Mouse (Mus musculus) kidney, postnatal 0 days (tissue): ENCODE results near the gene Gm37240. TPM values are rescaled to one million over a fixed set of nuclear protein-coding genes. Genes with fewer than 3 reads are reported as not detected.
A peak's percentile ranks its signal among the peaks of the same experiment; 100 is the strongest.

Experiments
- ATAC-seq: fragments of 200-750 bp; cut with Nextera tagmentation; replicated peaks from 2 replicates; pipeline ENCODE4 v1.8.0; 2017; ENCODE audit warnings: low read depth, moderate number of reproducible peaks, moderate TSS enrichment, moderate library complexity; ENCODE audit not compliant: low FRiP score
- DNase-seq: peaks from one replicate; pipeline ENCODE4 v3.0.0-alpha.2; 2016; ENCODE audit warnings: low spot score
- H3K27ac ChIP-seq: fragments of 300-500 bp; sonication (generic); 2 replicates; pipeline ENCODE4 v1.5.1; 2014; ENCODE audit warnings: mild to moderate bottlenecking
- H3K27me3 ChIP-seq: fragments of 300-500 bp; sonication (generic); 2 replicates; pipeline ENCODE4 v1.6.1; 2014; ENCODE audit warnings: low read length, mixed read lengths; ENCODE audit not compliant: insufficient read depth
- H3K36me3 ChIP-seq: fragments of 300-500 bp; sonication (generic); 2 replicates; pipeline ENCODE4 v1.6.1; 2014; ENCODE audit warnings: low read length, mixed read lengths; ENCODE audit not compliant: insufficient read depth
- H3K4me1 ChIP-seq: fragments of 300-500 bp; sonication (generic); replicated peaks from 2 replicates; pipeline ENCODE4 v1.6.1; 2014; ENCODE audit warnings: antibody characterized with exemption, low read length, mixed read lengths; ENCODE audit not compliant: insufficient read depth
- H3K4me2 ChIP-seq: fragments of 300-500 bp; sonication (generic); 2 replicates; pipeline ENCODE4 v1.6.1; 2014; ENCODE audit warnings: mild to moderate bottlenecking, low read length, moderate library complexity, mixed read lengths
- H3K4me3 ChIP-seq: fragments of 300-500 bp; sonication (generic); replicated peaks from 2 replicates; pipeline ENCODE4 v1.5.1; 2014; ENCODE audit warnings: low read depth, low read length
- H3K9ac ChIP-seq: fragments of 300-500 bp; sonication (generic); 2 replicates; pipeline ENCODE4 v1.6.1; 2014; ENCODE audit warnings: low read depth, low read length
- H3K9me3 ChIP-seq: fragments of 300-500 bp; sonication (generic); replicated peaks from 2 replicates; pipeline ENCODE4 v1.6.1; 2016; ENCODE audit warnings: low read length, inconsistent platforms, mixed read lengths
- CTCF ChIP-seq: IDR thresholded peaks from 2 replicates; pipeline ENCODE4 v1.5.1; 2016; ENCODE audit warnings: antibody characterized with exemption, low read depth, mild to moderate bottlenecking, moderate library complexity
- WGBS: fragments of 180-500 bp; shearing (Covaris S2); extraction: QIAGEN DNeasy Blood & Tissue Kit; methylation state at CpG from one replicate; pipeline ENCODE4 v1.1.7; 2014; 5-methylcytosine and 5-hydroxymethylcytosine counted together
- polyA plus RNA-seq: library from polyadenylated mRNA; unstranded; fragments of >200 nt; fragmentation: Nextera tagmentation; extraction: Ambion mirVana; gene quantifications from 2 replicates; pipeline ENCODE4 v1.2.1, GENCODE M21; 2015

The Gm37240 gene
- polyA plus RNA-seq, 1 experiment from 2014 or later = 10.8 TPM

DNA sequence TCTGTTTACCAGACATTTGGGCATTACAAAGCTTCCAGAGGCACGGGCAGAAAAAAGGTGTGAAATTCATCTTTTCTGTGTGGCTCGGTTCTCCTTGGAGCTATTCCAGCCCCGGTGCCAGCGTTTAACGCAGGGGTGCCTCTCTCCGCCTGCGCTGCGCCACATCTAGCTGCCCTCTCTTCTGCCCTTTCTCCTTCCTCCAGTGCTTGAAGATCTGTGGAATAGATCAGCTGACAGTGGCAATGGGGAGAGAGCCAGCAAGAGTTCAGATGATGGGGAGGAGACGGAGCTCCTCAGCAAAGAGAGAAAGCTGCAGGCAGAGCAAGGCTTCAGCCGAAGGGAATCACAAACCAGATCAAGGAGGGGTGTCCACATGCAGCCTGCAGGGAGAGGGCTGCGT, 714.8 kb downstream of the Gm37240 start:
- Histone ChIP-seq H3K9me3 (no peaks in the 10 kb centered on the region), H3K4me1 (peaks cover 2% of the 10 kb centered on the region; the same call in 1 of the 2 replicates), H3K36me3 (no peaks in the 10 kb centered on the region), H3K27ac (no peak overlapping the region), H3K4me3 (no peak overlapping the region), H3K4me2 (peak overlapping the region; percentile 8), H3K9ac (no peak overlapping the region), H3K27me3 (no peaks in the 10 kb centered on the region)
- no peak for DNase-seq
- WGBS = 30% methylated on average over 11 of the region's 11 CpGs
- no peak for ATAC-seq
- no peak for TF ChIP-seq CTCF

GRCm38 (mm10) chr3:85172096-85172495, 715.2 kb downstream of the Gm37240 start:
- ATAC-seq = no peak
- 33% methylated on average over 12 of the region's 12 CpGs for WGBS
- DNase-seq = no peak
- H3K27ac ChIP-seq = no peak overlapping the region
- H3K4me3 ChIP-seq = no peak overlapping the region
- peaks cover 2% of the 10 kb centered on the region; the same call in 1 of the 2 replicates for H3K4me1 ChIP-seq
- H3K27me3 ChIP-seq = no peaks in the 10 kb centered on the region
- peak overlapping the region; percentile 8 for H3K4me2 ChIP-seq
- no peaks in the 10 kb centered on the region for H3K36me3 ChIP-seq
- TF ChIP-seq CTCF = no peak
- no peaks in the 10 kb centered on the region for H3K9me3 ChIP-seq
- no peak overlapping the region for H3K9ac ChIP-seq

GRCm38 (mm10) chr3:85168816-85169215, 718.5 kb downstream of the Gm37240 start:
- no peak for TF ChIP-seq CTCF
- Histone ChIP-seq H3K9me3 (no peaks in the 10 kb centered on the region), H3K4me3 (no peak overlapping the region), H3K27ac (no peak overlapping the region), H3K36me3 (no peaks in the 10 kb centered on the region), H3K4me2 (no peak overlapping the region), H3K9ac (no peak overlapping the region), H3K27me3 (no peaks in the 10 kb centered on the region), H3K4me1 (no peaks in the 10 kb centered on the region)
- no peak for ATAC-seq
- WGBS = 87% methylated on average over 2 of the region's 2 CpGs
- DNase-seq = no peak

DNA sequence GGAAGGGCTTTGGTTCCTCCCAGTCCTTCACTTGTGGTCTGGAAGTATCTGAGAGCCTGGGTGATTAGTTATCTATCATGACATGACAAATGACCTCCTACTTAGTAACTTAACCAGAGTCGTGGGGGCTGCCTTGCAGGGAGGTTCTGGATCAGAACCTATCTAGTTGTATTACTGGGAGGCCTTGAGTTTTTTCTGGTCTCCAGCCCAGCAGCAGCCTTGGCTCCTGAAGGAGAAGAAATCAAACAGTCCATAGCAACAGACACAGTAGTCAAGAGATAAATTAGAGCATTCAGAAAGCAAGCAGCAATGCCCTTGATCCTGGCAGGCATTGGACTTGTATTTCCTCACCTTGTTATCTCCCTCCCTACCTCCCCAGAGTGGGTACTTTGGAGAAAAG, 722.4 kb downstream of the Gm37240 start:
- WGBS = 3% methylated on average over 1 of the region's 1 CpGs
- Histone ChIP-seq H3K4me1 (no peaks in the 10 kb centered on the region), H3K4me2 (no peak overlapping the region), H3K4me3 (no peak overlapping the region), H3K27ac (no peak overlapping the region), H3K36me3 (no peaks in the 10 kb centered on the region), H3K9ac (no peak overlapping the region), H3K27me3 (no peaks in the 10 kb centered on the region), H3K9me3 (no peaks in the 10 kb centered on the region)
- DNase-seq (no peak), ATAC-seq (no peak)
- no peak for TF ChIP-seq CTCF

DNA sequence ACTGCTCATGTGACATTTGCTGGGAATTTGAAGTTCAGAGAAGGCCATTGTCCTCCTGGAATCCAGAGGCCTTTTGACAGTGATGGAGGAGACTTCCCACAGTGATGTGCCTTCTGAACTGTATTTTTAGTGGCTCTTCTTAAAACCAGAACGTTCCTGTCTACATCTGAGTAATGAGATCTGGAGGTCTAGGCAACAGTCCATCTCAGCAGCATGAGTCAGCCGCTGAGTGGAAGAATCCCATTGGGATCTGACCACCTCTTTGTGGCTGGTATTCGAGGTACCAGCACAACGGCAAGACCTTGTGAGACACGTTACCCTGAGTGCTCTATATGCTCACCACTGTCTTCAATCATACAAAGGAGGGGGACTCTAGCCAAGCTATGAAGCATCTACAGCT, 723.9 kb downstream of the Gm37240 start:
- DNase-seq = no peak
- Histone ChIP-seq H3K9me3 (no peaks in the 10 kb centered on the region), H3K27me3 (no peaks in the 10 kb centered on the region), H3K4me1 (no peaks in the 10 kb centered on the region), H3K4me3 (no peak overlapping the region), H3K4me2 (no peak overlapping the region), H3K9ac (no peak overlapping the region), H3K36me3 (no peaks in the 10 kb centered on the region), H3K27ac (no peak overlapping the region)
- no peak for TF ChIP-seq CTCF
- WGBS = 92% methylated on average over 5 of the region's 5 CpGs
- ATAC-seq = no peak

- no peak for DNase-seq
- H3K9me3 ChIP-seq = no peaks in the 10 kb centered on the region
- no peaks in the 10 kb centered on the region for H3K27me3 ChIP-seq
- TF ChIP-seq CTCF = no peak
- H3K9ac ChIP-seq = no peak overlapping the region
- H3K4me2 ChIP-seq = no peak overlapping the region
- no peak overlapping the region for H3K27ac ChIP-seq
- H3K4me1 ChIP-seq = no peaks in the 10 kb centered on the region
- H3K4me3 ChIP-seq = no peak overlapping the region
- H3K36me3 ChIP-seq = no peaks in the 10 kb centered on the region
- ATAC-seq = no peak
- 91% methylated on average over 3 of the region's 3 CpGs for WGBS
Measured at GRCm38 (mm10) chr3:85162430-85162829, 724.9 kb downstream of the Gm37240 start.

GRCm38 (mm10) chr3:85160816-85161215, 726.5 kb downstream of the Gm37240 start:
- ATAC-seq (no peak), DNase-seq (no peak)
- Histone ChIP-seq H3K27me3 (no peaks in the 10 kb centered on the region), H3K36me3 (no peaks in the 10 kb centered on the region), H3K9me3 (no peaks in the 10 kb centered on the region), H3K4me2 (no peak overlapping the region), H3K9ac (no peak overlapping the region), H3K27ac (no peak overlapping the region), H3K4me1 (no peaks in the 10 kb centered on the region), H3K4me3 (no peak overlapping the region)
- WGBS = 75% methylated on average over 10 of the region's 10 CpGs
- TF ChIP-seq CTCF = no peak
